Mouse (Mus musculus) cerebellum, adult (tissue): ENCODE results near the gene Atp6v0a4.

Source experiments
- ATAC-seq: cut with Nextera tagmentation; 2 replicates; pipeline ENCODE4 v1.9.2; 2017; ENCODE audit warnings: mild to moderate bottlenecking, moderate library complexity, mixed read lengths; ENCODE audit not compliant: insufficient number of reproducible peaks, low FRiP score, low TSS enrichment

Atp6v0a4 gene

GRCm38 (mm10) chr6:38128115-38128514, 3.7 kb upstream of the Atp6v0a4 start:
- ATAC-seq = no peak

GRCm38 (mm10) chr6:38125462-38125861, 1.1 kb upstream of the Atp6v0a4 start:
- ATAC-seq = no peak

GRCm38 (mm10) chr6:38124882-38125281, 496 bp upstream of the Atp6v0a4 start:
- ATAC-seq = no peak

- ATAC-seq = no peak
These were observed 747 bp downstream of the Atp6v0a4 start for GRCm38 (mm10) chr6:38123471-38124206.

- ATAC-seq = no peak
These were observed 1.6 kb downstream of the Atp6v0a4 start for GRCm38 (mm10) chr6:38122791-38123190.

- no peak for ATAC-seq
These were observed 2.5 kb downstream of the Atp6v0a4 start for GRCm38 (mm10) chr6:38121843-38122242.

GRCm38 (mm10) chr6:38120681-38121371, 3.6 kb downstream of the Atp6v0a4 start:
- no peak for ATAC-seq

GRCm38 (mm10) chr6:38118341-38118740, 6.0 kb downstream of the Atp6v0a4 start:
- no peak for ATAC-seq

- no peak for ATAC-seq
These were observed 8.1 kb downstream of the Atp6v0a4 start for GRCm38 (mm10) chr6:38116107-38116770.

- no peak for ATAC-seq
These were observed 13.5 kb downstream of the Atp6v0a4 start for GRCm38 (mm10) chr6:38110859-38111258.

- no peak for ATAC-seq
These were observed 14.5 kb downstream of the Atp6v0a4 start for GRCm38 (mm10) chr6:38109871-38110270.

GRCm38 (mm10) chr6:38109160-38109795, 15.1 kb downstream of the Atp6v0a4 start, which contains the start of gene Tmem213:
Gene Tmem213 (plus strand): TSS chr6:38109255.
- ATAC-seq = no peak

- ATAC-seq = no peak
These were observed 15.9 kb downstream of the Atp6v0a4 start for GRCm38 (mm10) chr6:38108449-38108848.

GRCm38 (mm10) chr6:38105924-38106323, 18.5 kb downstream of the Atp6v0a4 start:
- no peak for ATAC-seq

- no peak for ATAC-seq
These were observed 20.6 kb downstream of the Atp6v0a4 start for GRCm38 (mm10) chr6:38103775-38104174.

- no peak for ATAC-seq
These were observed 22.1 kb downstream of the Atp6v0a4 start for GRCm38 (mm10) chr6:38102216-38102795.

- ATAC-seq = no peak
These were observed 27.4 kb downstream of the Atp6v0a4 start for GRCm38 (mm10) chr6:38096961-38097370.

- ATAC-seq = no peak
These were observed 29.7 kb downstream of the Atp6v0a4 start for GRCm38 (mm10) chr6:38094701-38095100.

- no peak for ATAC-seq
These were observed 31.8 kb downstream of the Atp6v0a4 start for GRCm38 (mm10) chr6:38092539-38092938.

GRCm38 (mm10) chr6:38087242-38088026, 37.0 kb downstream of the Atp6v0a4 start:
- no peak for ATAC-seq
